ENCODE assay signal across 12 mouse cellular contexts in the genomic region with DNA sequence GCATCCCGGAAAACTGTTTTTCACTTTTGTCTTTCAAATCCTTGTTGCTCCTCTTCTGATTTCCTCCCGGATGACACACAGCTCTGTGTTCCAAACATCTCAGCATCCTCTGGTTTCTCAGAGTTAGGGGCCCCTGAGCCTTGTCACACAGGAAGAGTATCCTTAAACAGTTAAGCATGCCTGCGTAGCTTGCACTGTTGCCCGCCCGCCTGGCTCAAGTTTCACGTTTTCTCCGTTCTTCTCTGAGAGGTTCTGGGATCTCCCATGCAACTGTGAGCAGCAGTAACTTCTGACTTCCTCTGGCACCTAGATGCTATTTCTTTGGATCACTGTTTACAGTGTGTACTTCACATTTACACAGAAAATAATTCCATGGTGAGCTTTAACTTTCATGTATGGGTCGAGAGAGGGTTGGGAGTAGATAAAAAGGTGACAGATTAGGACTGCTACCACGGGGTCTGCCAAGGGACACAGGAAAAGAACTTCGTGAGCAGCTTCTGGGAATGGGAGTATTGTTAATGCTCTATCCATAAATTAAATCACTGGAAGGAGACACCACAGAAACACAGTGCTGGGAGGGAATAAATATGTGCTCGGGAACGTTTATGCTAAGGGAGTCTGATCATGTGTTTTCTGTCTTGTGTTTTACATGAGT. TPM values are rescaled to one million over a fixed set of nuclear protein-coding genes. Genes with fewer than 3 reads are reported as not detected.
DNase-seq lines count a peak whose midpoint lies in the region; ATAC-seq and TF ChIP-seq lines count a peak whose summit lies in the region.
"Had no signal": no experiment of that assay in that cellular context is flagged by ENCODE, and none has a peak within 500 bp of the region (broad histone marks: within the 10 kb centered on the region; RNA-seq: fewer than 3 reads in every experiment).

No protein-coding gene starts in this region.

- no peak for DNase-seq in embryonic facial prominence, embryonic 10.5 days (ENCODE audit: low spot score)
- DNase-seq in liver, adult 2 months (ENCODE audit: extremely low read depth, low read depth, low spot score), result no peak
- peak; percentile 36 to 39 for DNase-seq in heart, postnatal 36 days
- DNase-seq in kidney, postnatal 4 days, result peak; percentile 70 to 76
- no peak for DNase-seq in thymus, postnatal 14 days
- DNase-seq: cerebellum, adult 2 months; liver, embryonic 13.5 days had no signal

- no peak overlapping the region for H3K4me2 ChIP-seq in embryonic facial prominence, embryonic 12.5 days (replicated peaks)
- H3K4me2 ChIP-seq in liver, embryonic 12.5 days, result no peak overlapping the region
- no peak overlapping the region for H3K4me2 ChIP-seq in midbrain, embryonic 16.5 days (ENCODE audit: low read length)
- H3K4me2 ChIP-seq: liver, embryonic 13.5 days; midbrain, embryonic 13.5 days had no signal

- no peaks in the 10 kb centered on the region for H3K27me3 ChIP-seq in embryonic facial prominence, embryonic 12.5 days
- no peaks in the 10 kb centered on the region for H3K27me3 ChIP-seq in embryonic facial prominence, embryonic 10.5 days (replicated peaks; ENCODE audit: low read depth, poor library complexity, severe bottlenecking)
- H3K27me3 ChIP-seq in liver, adult 2 months (ENCODE audit: control insufficient read depth, insufficient read depth, low read length), result no peaks in the 10 kb centered on the region
- H3K27me3 ChIP-seq in liver, embryonic 12.5 days (replicated peaks), result no peaks in the 10 kb centered on the region; the same call in 1 of the 2 replicates
- H3K27me3 ChIP-seq in midbrain, embryonic 16.5 days (ENCODE audit: control insufficient read depth, insufficient read depth, low read depth, low read length), result no peaks in the 10 kb centered on the region
- H3K27me3 ChIP-seq: liver, embryonic 13.5 days; midbrain, embryonic 13.5 days had no signal

- no peak for TF ChIP-seq POLR2A in liver, adult 2 months (IDR thresholded peaks at IDR 0.05; ENCODE audit: extremely low read depth, insufficient read depth, low read length)

- H3K79me2 ChIP-seq in liver, adult 2 months (ENCODE audit: control insufficient read depth, insufficient read depth, low read length), result no peaks in the 10 kb centered on the region

- ATAC-seq in embryonic facial prominence, embryonic 12.5 days (ENCODE audit: insufficient number of reproducible peaks, insufficient read depth, low FRiP score, low TSS enrichment), result no peak
- no peak for ATAC-seq in liver, embryonic 12.5 days
- no peak for ATAC-seq in midbrain, embryonic 16.5 days
- ATAC-seq: midbrain, embryonic 13.5 days had no signal

- WGBS in embryonic facial prominence, embryonic 12.5 days, result 51% methylated on average over 12 of the region's 12 CpGs
- 65% methylated on average over 12 of the region's 12 CpGs for WGBS in embryonic facial prominence, embryonic 10.5 days
- WGBS in liver, adult 2 months, result 43% methylated on average over 12 of the region's 12 CpGs
- WGBS in liver, embryonic 12.5 days (ENCODE audit: insufficient replicate concordance), result 44% methylated on average over 12 of the region's 12 CpGs
- 77% methylated on average over 12 of the region's 12 CpGs for WGBS in midbrain, embryonic 16.5 days

- H3K36me3 ChIP-seq in embryonic facial prominence, embryonic 12.5 days, result no peaks in the 10 kb centered on the region
- H3K36me3 ChIP-seq in embryonic facial prominence, embryonic 10.5 days (replicated peaks), result no peaks in the 10 kb centered on the region
- H3K36me3 ChIP-seq in liver, adult 2 months (ENCODE audit: control insufficient read depth, insufficient read depth, low read length), result no peaks in the 10 kb centered on the region
- no peaks in the 10 kb centered on the region for H3K36me3 ChIP-seq in liver, embryonic 12.5 days
- H3K36me3 ChIP-seq in midbrain, embryonic 16.5 days (ENCODE audit: control insufficient read depth, insufficient read depth, low read length), result no peaks in the 10 kb centered on the region
- H3K36me3 ChIP-seq: hindbrain, embryonic 10.5 days; liver, embryonic 13.5 days; midbrain, embryonic 13.5 days had no signal

- 0 out of 2 replicates have a peak overlapping the region, but pooled peaks have one; percentile 17 for H3K27ac ChIP-seq in embryonic facial prominence, embryonic 12.5 days
- H3K27ac ChIP-seq in embryonic facial prominence, embryonic 10.5 days (replicated peaks), result no peak overlapping the region
- peak overlapping the region; percentile 65 for H3K27ac ChIP-seq in liver, adult 2 months (replicated peaks; ENCODE audit: insufficient read depth, low read depth, low read length)
- H3K27ac ChIP-seq in liver, embryonic 12.5 days, result no peak overlapping the region
- no peak overlapping the region for H3K27ac ChIP-seq in midbrain, embryonic 16.5 days (ENCODE audit: low read length)
- H3K27ac ChIP-seq: hindbrain, embryonic 10.5 days; liver, embryonic 13.5 days; midbrain, embryonic 13.5 days had no signal

- TF ChIP-seq CTCF in liver, adult 2 months (IDR thresholded peaks at IDR 0.05; ENCODE audit: low read depth, low read length), result no peak

- H3K9me3 ChIP-seq in embryonic facial prominence, embryonic 12.5 days, result no peaks in the 10 kb centered on the region
- H3K9me3 ChIP-seq in embryonic facial prominence, embryonic 10.5 days, result no peaks in the 10 kb centered on the region
- H3K9me3 ChIP-seq in liver, embryonic 12.5 days (replicated peaks), result no peaks in the 10 kb centered on the region
- no peaks in the 10 kb centered on the region for H3K9me3 ChIP-seq in midbrain, embryonic 16.5 days (replicated peaks; ENCODE audit: control insufficient read depth, low read length, poor library complexity, severe bottlenecking)
- H3K9me3 ChIP-seq: hindbrain, embryonic 10.5 days; liver, embryonic 13.5 days; midbrain, embryonic 13.5 days had no signal

- intact Hi-C loops in heart, postnatal 36 days (cut with DNase I), result no loop called here

- no peak overlapping the region for H3K4me3 ChIP-seq in embryonic facial prominence, embryonic 12.5 days
- H3K4me3 ChIP-seq in embryonic facial prominence, embryonic 10.5 days, result no peak overlapping the region
- peak overlapping the region; percentile 21; the same call in 1 of the 2 replicates for H3K4me3 ChIP-seq in liver, adult 2 months (ENCODE audit: insufficient read depth, low read depth, low read length)
- no peak overlapping the region for H3K4me3 ChIP-seq in liver, embryonic 12.5 days
- H3K4me3 ChIP-seq in midbrain, embryonic 16.5 days (ENCODE audit: low read depth, low read length), result no peak overlapping the region
- H3K4me3 ChIP-seq: hindbrain, embryonic 10.5 days; liver, embryonic 13.5 days; midbrain, embryonic 13.5 days had no signal

- peaks cover 11% of the 10 kb centered on the region for H3K4me1 ChIP-seq in embryonic facial prominence, embryonic 12.5 days
- peaks cover 7% of the 10 kb centered on the region for H3K4me1 ChIP-seq in embryonic facial prominence, embryonic 10.5 days
- peaks cover 2% of the 10 kb centered on the region; the same call in 1 of the 2 replicates for H3K4me1 ChIP-seq in liver, adult 2 months (ENCODE audit: control insufficient read depth, insufficient read depth, low read length)
- H3K4me1 ChIP-seq in liver, embryonic 12.5 days, result no peaks in the 10 kb centered on the region
- H3K4me1 ChIP-seq in midbrain, embryonic 16.5 days (ENCODE audit: control insufficient read depth, insufficient read depth, low read length), result no peaks in the 10 kb centered on the region
- H3K4me1 ChIP-seq: hindbrain, embryonic 10.5 days; liver, embryonic 13.5 days; midbrain, embryonic 13.5 days had no signal

- H3K9ac ChIP-seq in embryonic facial prominence, embryonic 12.5 days, result no peak overlapping the region
- no peak overlapping the region for H3K9ac ChIP-seq in liver, adult 2 months (ENCODE audit: low read depth, low read length)
- H3K9ac ChIP-seq in liver, embryonic 12.5 days, result no peak overlapping the region
- no peak overlapping the region for H3K9ac ChIP-seq in midbrain, embryonic 16.5 days (ENCODE audit: low read depth, low read length)
- H3K9ac ChIP-seq: liver, embryonic 13.5 days; midbrain, embryonic 13.5 days had no signal

RNA-seq across cellular contexts. Expression of a gene that starts 1.3 kb away (rescaled TPM):
- 1.3 and 1.6 TPM in 2 replicates for polyA plus RNA-seq in embryonic facial prominence, embryonic 12.5 days (2016; fragmentation: Nextera tagmentation; extraction: Ambion mirVana)
- polyA plus RNA-seq in embryonic facial prominence, embryonic 10.5 days (2016; fragmentation: Nextera tagmentation; extraction: Ambion mirVana), result 0.27 and 0.52 TPM in 2 replicates
- total RNA-seq in liver, adult 2 months (2014; rRNA removed), result 1.5 and 1.6 TPM in 2 replicates
- polyA plus RNA-seq in liver, adult 2 months (2012; rRNA removed), result 0.80 and 1.4 TPM in 2 replicates
- 0.64 and 0.73 TPM in 2 replicates for polyA plus RNA-seq in liver, embryonic 12.5 days (2016; fragmentation: Nextera tagmentation; extraction: Ambion mirVana)
- 1 to 10 TPM; 6.1 to 7.0 TPM for total RNA-seq in heart, postnatal 36 days (2021)
- polyA plus RNA-seq in midbrain, embryonic 16.5 days (2015; fragmentation: Nextera tagmentation; extraction: Ambion mirVana), result 0.97 and 2.8 TPM in 2 replicates

Comparison
In these comparisons a context has a peak if more than half of its experiments do, and no peak if none do; other contexts are left out.
1. H3K27ac ChIP-seq: peak in embryonic facial prominence, embryonic 12.5 days (single experiment) and liver, adult 2 months (single experiment); none in embryonic facial prominence, embryonic 10.5 days (single experiment), liver, embryonic 12.5 days (single experiment) and midbrain, embryonic 16.5 days (single experiment).
2. DNase-seq: peak in heart, postnatal 36 days (2 of 2) and kidney, postnatal 4 days (2 of 2); none in embryonic facial prominence, embryonic 10.5 days (single experiment), liver, adult 2 months (single experiment) and thymus, postnatal 14 days (single experiment).